Comparison of ENCODE assay signal across 10 mouse cellular contexts in genomic region chr12:86977833-86978232, GRCm38 (mm10). TPM values are rescaled to one million over a fixed set of nuclear protein-coding genes. Genes with fewer than 3 reads are reported as not detected.
DNase-seq lines count a peak whose midpoint lies in the region; ATAC-seq lines count a peak whose summit lies in the region.
"Had no signal": no experiment of that assay in that cellular context is flagged by ENCODE, and none has a peak within 500 bp of the region (broad histone marks: within the 10 kb centered on the region; RNA-seq: fewer than 3 reads in every experiment).

No protein-coding gene starts in this region.

- H3K4me3 ChIP-seq in stomach, embryonic 16.5 days (replicated peaks; ENCODE audit: low read length) = no peak overlapping the region
- H3K4me3 ChIP-seq: limb, embryonic 12.5 days had no signal

- no peaks in the 10 kb centered on the region for H3K9me3 ChIP-seq in stomach, embryonic 16.5 days (replicated peaks; ENCODE audit: control insufficient read depth, low read length)
- H3K9me3 ChIP-seq: G1E; limb, embryonic 12.5 days had no signal

- intact Hi-C loops in gastrocnemius, postnatal 14 days (cut with DNase I; ENCODE audit: low total_unique reads) = no loop called here

- H3K9ac ChIP-seq in stomach, embryonic 16.5 days (ENCODE audit: low read length) = no peak overlapping the region
- H3K9ac ChIP-seq: limb, embryonic 12.5 days had no signal

- peak; percentile 53 for DNase-seq in gastrocnemius, postnatal 14 days
- no peak for DNase-seq in gastrocnemius, postnatal 4 days (ENCODE audit: low spot score in 2 of 2)
- DNase-seq in ovary, postnatal 36 days (ENCODE audit: low spot score) = peak; percentile 41
- DNase-seq in ovary, postnatal 10 days (ENCODE audit: low spot score) = no peak
- DNase-seq in kidney, postnatal 4 days = peak; percentile 49 to 54
- no peak for DNase-seq in gastrocnemius, adult 8-10 months (ENCODE audit: low spot score in 2 of 2)

- H3K4me1 ChIP-seq in stomach, embryonic 16.5 days (ENCODE audit: control insufficient read depth, insufficient read depth, low read length) = peaks cover 36% of the 10 kb centered on the region

- WGBS in stomach, embryonic 16.5 days = 7% methylated on average over 15 of the region's 15 CpGs

- H3K36me3 ChIP-seq in stomach, embryonic 16.5 days (ENCODE audit: control insufficient read depth, insufficient read depth, low read length) = no peaks in the 10 kb centered on the region
- H3K36me3 ChIP-seq: G1E; limb, embryonic 12.5 days had no signal

- peak; percentile 37; the same call in 1 of the 2 replicates for ATAC-seq in stomach, embryonic 16.5 days (ENCODE audit: insufficient read depth, low FRiP score)
- no peak for ATAC-seq in monocyte, adult 5-6 weeks (replicated peaks; ENCODE audit: insufficient number of reproducible peaks, low FRiP score, low TSS enrichment, poor library complexity, severe bottlenecking)

- no peak overlapping the region for H3K27ac ChIP-seq in stomach, embryonic 16.5 days (ENCODE audit: low read length)
- H3K27ac ChIP-seq: limb, embryonic 12.5 days had no signal

- peak overlapping the region; percentile 9; the same call in 1 of the 2 replicates for H3K4me2 ChIP-seq in stomach, embryonic 16.5 days (ENCODE audit: low read depth, low read length)
- H3K4me2 ChIP-seq: limb, embryonic 12.5 days had no signal

- H3K27me3 ChIP-seq in stomach, embryonic 16.5 days (ENCODE audit: control insufficient read depth, insufficient read depth, low read length) = peaks cover 25% of the 10 kb centered on the region

RNA-seq across cellular contexts. Expression of gene Zdhhc22, which starts 12.4 kb away (rescaled TPM):
- not detected for total RNA-seq in gastrocnemius, postnatal 14 days (2021)
- not detected for total RNA-seq in gastrocnemius, postnatal 4 days (2021)
- 0.43 and 0.91 TPM in 2 replicates for polyA plus RNA-seq in stomach, embryonic 16.5 days (2015; fragmentation: Nextera tagmentation; extraction: Ambion mirVana)
- total RNA-seq in monocyte, adult 5-6 weeks (2017) = 0.38 TPM in 1 of 3 replicates, not detected in the others
- not detected for total RNA-seq in gastrocnemius, adult 8-10 months (2022)
- polyA plus RNA-seq: G1E had no signal

RNA-seq across cellular contexts. Expression of gene Cipc, which starts 31.0 kb away (rescaled TPM):
- total RNA-seq in gastrocnemius, postnatal 14 days (2021) = 10 to 100 TPM; 20.2 to 20.3 TPM
- total RNA-seq in gastrocnemius, postnatal 4 days (2021) = 10 to 100 TPM; 21.5 to 31.1 TPM
- polyA plus RNA-seq in stomach, embryonic 16.5 days (2015; fragmentation: Nextera tagmentation; extraction: Ambion mirVana) = 17.8 and 18.1 TPM in 2 replicates
- total RNA-seq in monocyte, adult 5-6 weeks (2017) = 25.1 to 34.7 TPM (median 25.9 TPM) in 3 replicates
- 10 to 100 TPM; 34.5 to 38.7 (median 37.1) TPM for total RNA-seq in gastrocnemius, adult 8-10 months (2022)

RNA-seq across cellular contexts. Expression of gene Tmem63c, which starts 43.3 kb away (rescaled TPM):
- under 1 TPM; 0.07 to 0.10 TPM for total RNA-seq in gastrocnemius, postnatal 14 days (2021)
- total RNA-seq in gastrocnemius, postnatal 4 days (2021) = under 1 TPM; 0.10 to 0.16 TPM
- 1.2 and 2.1 TPM in 2 replicates for polyA plus RNA-seq in stomach, embryonic 16.5 days (2015; fragmentation: Nextera tagmentation; extraction: Ambion mirVana)
- not detected in 3 replicates for total RNA-seq in monocyte, adult 5-6 weeks (2017)
- total RNA-seq in gastrocnemius, adult 8-10 months (2022) = under 1 TPM in 1 of 4 experiments, not detected in 3; 0.10 TPM
- total RNA-seq: G1E had no signal
- polyA plus RNA-seq: G1E; limb, embryonic 12.5 days had no signal

Comparison
In these comparisons a context has a peak if more than half of its experiments do, and no peak if none do; other contexts are left out.
1. DNase-seq: peak in gastrocnemius, postnatal 14 days (single experiment), ovary, postnatal 36 days (single experiment) and kidney, postnatal 4 days (2 of 2); none in gastrocnemius, postnatal 4 days (0 of 2), ovary, postnatal 10 days (single experiment) and gastrocnemius, adult 8-10 months (0 of 2).